Mouse (Mus musculus): ENCODE data around the gene Cort. TPM values are rescaled to one million over a fixed set of nuclear protein-coding genes. Genes with fewer than 3 reads are reported as not detected.

The Cort gene
- polyA plus RNA-seq, 1 experiment from 2014 or later: 0.41 TPM

DNA sequence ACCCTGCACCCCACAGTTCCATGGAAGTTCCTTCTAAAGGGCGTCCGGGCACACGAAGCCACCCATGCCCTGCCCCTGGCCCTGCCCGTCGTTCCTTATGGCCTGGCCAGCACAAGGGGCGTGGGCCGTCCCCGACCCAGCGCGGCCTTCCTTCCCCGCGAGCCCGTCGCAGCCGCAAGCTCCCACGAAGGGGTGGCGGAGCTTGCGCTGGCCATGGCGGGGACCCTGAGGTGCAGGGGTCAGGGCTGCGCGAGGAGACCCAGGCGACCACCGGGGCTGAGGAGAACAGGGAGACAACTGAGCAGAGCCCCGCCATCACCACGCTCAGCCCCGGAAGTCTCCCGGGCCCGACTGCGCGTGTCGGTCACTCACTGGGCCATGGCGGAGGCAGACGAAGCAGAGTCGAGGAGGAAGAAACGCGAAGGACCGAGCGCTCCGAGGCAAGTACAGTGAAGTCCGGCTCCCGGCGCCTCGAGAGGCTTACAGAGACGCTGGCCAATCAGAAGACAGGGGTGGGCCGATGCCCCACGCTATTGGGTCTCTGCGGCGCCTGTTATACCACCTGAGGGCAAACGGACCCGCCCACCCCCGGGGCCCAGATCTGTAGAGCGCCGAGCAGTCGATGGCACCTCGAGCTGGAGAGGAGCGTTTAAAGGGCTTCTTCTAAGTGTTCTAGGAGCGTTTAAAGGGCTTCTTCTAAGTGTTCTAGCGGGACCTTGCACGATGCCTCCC is 39.8 kb upstream of the Cort start, which contains the start of gene Pgd:
TSS of gene Pgd (minus strand) at position 557 of the 732 bp plus-strand sequence.
- Histone ChIP-seq H3K9me3 (ENCODE audit: control insufficient read depth, low read length) (no peaks in the 10 kb centered on the region), H3K36me3 (replicated peaks; ENCODE audit: control insufficient read depth, insufficient read depth) (peaks cover 38% of the 10 kb centered on the region), H3K4me2 (replicated peaks) (peak within 1 kb of the TSS; percentile 87), H3K4me3 (replicated peaks; ENCODE audit: low read length) (peak within 1 kb of the TSS; percentile 73), H3K9ac (peak within 1 kb of the TSS; percentile 80), H3K4me1 (replicated peaks; ENCODE audit: control insufficient read depth, insufficient read depth, low read length) (peaks cover 10% of the 10 kb centered on the region), H3K27me3 (ENCODE audit: control insufficient read depth, insufficient read depth, low read length) (no peaks in the 10 kb centered on the region), H3K27ac (peak within 1 kb of the TSS; percentile 58)
- under 1% methylated on average over 59 of the region's 59 CpGs for WGBS
- ATAC-seq (ENCODE audit: low FRiP score) (peak; percentile 99), DNase-seq (ENCODE audit: low spot score) (peak; percentile 93)

DNA sequence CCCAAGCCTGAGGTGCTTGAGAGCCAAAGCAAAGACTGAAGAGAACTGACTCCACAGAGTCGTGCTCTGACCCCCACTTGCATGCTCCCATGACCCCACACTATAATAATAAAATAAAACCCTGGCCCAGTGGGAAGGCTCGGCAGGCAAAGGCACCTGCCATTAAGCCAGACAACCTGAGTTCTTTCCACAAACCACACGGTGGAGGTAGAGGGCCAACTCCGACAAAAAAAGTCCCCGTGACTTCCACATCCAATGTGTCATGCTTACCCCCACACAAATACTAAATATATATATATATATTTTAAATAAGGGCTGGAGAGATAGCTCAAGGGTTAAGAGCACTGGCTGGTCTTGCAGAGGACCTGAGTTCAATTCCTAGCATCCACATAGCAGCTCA is 37.6 kb upstream of the Cort start:
- H3K36me3 ChIP-seq (replicated peaks; ENCODE audit: control insufficient read depth, insufficient read depth): peaks cover 61% of the 10 kb centered on the region
- ATAC-seq (ENCODE audit: low FRiP score): no peak
- H3K9me3 ChIP-seq (ENCODE audit: control insufficient read depth, low read length): no peaks in the 10 kb centered on the region
- H3K27me3 ChIP-seq (ENCODE audit: control insufficient read depth, insufficient read depth, low read length): no peaks in the 10 kb centered on the region
- no peak overlapping the region for H3K9ac ChIP-seq
- H3K4me3 ChIP-seq (replicated peaks; ENCODE audit: low read length): no peak overlapping the region
- DNase-seq (ENCODE audit: low spot score): no peak
- WGBS: 71% methylated on average over 5 of the region's 5 CpGs
- H3K4me2 ChIP-seq (replicated peaks): no peak overlapping the region
- peaks cover 10% of the 10 kb centered on the region for H3K4me1 ChIP-seq (replicated peaks; ENCODE audit: control insufficient read depth, insufficient read depth, low read length)
- no peak overlapping the region for H3K27ac ChIP-seq

DNA sequence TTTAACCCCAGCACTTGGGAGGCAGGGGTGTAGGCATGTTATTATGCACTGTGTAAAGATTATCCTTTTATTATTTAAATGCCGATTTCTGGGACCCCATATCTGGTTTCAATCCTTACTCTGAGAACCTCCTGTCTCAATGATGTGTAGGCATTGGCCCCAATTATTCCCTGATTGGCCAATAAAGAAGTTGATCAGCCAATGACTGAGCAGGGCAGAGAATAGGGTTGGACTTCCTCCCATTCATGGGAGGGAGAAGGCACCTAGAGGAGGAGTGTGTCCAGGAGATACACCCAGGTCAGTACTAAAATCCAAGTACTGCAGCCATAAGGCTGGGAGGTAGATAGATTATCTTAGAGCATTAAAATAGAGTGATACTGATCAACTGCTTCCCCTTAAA is 36.6 kb upstream of the Cort start:
- Histone ChIP-seq H3K9ac (no peak overlapping the region), H3K27ac (no peak overlapping the region), H3K4me2 (replicated peaks) (no peak overlapping the region), H3K9me3 (ENCODE audit: control insufficient read depth, low read length) (no peaks in the 10 kb centered on the region), H3K36me3 (replicated peaks; ENCODE audit: control insufficient read depth, insufficient read depth) (peaks cover 70% of the 10 kb centered on the region), H3K27me3 (ENCODE audit: control insufficient read depth, insufficient read depth, low read length) (no peaks in the 10 kb centered on the region), H3K4me3 (replicated peaks; ENCODE audit: low read length) (no peak overlapping the region), H3K4me1 (replicated peaks; ENCODE audit: control insufficient read depth, insufficient read depth, low read length) (peaks cover 10% of the 10 kb centered on the region)
- ATAC-seq (ENCODE audit: low FRiP score) (no peak), DNase-seq (ENCODE audit: low spot score) (no peak)
- WGBS: 79% methylated on average over 1 of the region's 1 CpGs

- ATAC-seq (ENCODE audit: low FRiP score) (no peak), DNase-seq (ENCODE audit: low spot score) (no peak)
- no peaks in the 10 kb centered on the region for H3K9me3 ChIP-seq (ENCODE audit: control insufficient read depth, low read length)
- WGBS: 95% methylated on average over 6 of the region's 6 CpGs
- H3K4me3 ChIP-seq (replicated peaks; ENCODE audit: low read length): no peak overlapping the region
- H3K9ac ChIP-seq: no peak overlapping the region
- H3K4me2 ChIP-seq (replicated peaks): no peak overlapping the region
- peaks cover 10% of the 10 kb centered on the region for H3K4me1 ChIP-seq (replicated peaks; ENCODE audit: control insufficient read depth, insufficient read depth, low read length)
- H3K36me3 ChIP-seq (replicated peaks; ENCODE audit: control insufficient read depth, insufficient read depth): peaks cover 90% of the 10 kb centered on the region
- H3K27me3 ChIP-seq (ENCODE audit: control insufficient read depth, insufficient read depth, low read length): no peaks in the 10 kb centered on the region
- no peak overlapping the region for H3K27ac ChIP-seq
Observed at GRCm38 (mm10) chr4:149161166-149161565, 34.6 kb upstream of the Cort start.

GRCm38 (mm10) chr4:149159891-149160290 is 33.3 kb upstream of the Cort start:
- H3K9ac ChIP-seq: no peak overlapping the region
- no peak overlapping the region for H3K4me2 ChIP-seq (replicated peaks)
- no peaks in the 10 kb centered on the region for H3K27me3 ChIP-seq (ENCODE audit: control insufficient read depth, insufficient read depth, low read length)
- peaks cover 98% of the 10 kb centered on the region for H3K36me3 ChIP-seq (replicated peaks; ENCODE audit: control insufficient read depth, insufficient read depth)
- DNase-seq (ENCODE audit: low spot score): no peak
- no peaks in the 10 kb centered on the region for H3K9me3 ChIP-seq (ENCODE audit: control insufficient read depth, low read length)
- WGBS: 90% methylated on average over 13 of the region's 13 CpGs
- H3K4me1 ChIP-seq (replicated peaks; ENCODE audit: control insufficient read depth, insufficient read depth, low read length): peaks cover under 1% of the 10 kb centered on the region; the same call in 1 of the 2 replicates
- H3K27ac ChIP-seq: no peak overlapping the region
- ATAC-seq (ENCODE audit: low FRiP score): no peak
- H3K4me3 ChIP-seq (replicated peaks; ENCODE audit: low read length): no peak overlapping the region

- Histone ChIP-seq H3K4me3 (replicated peaks; ENCODE audit: low read length) (no peak overlapping the region), H3K36me3 (replicated peaks; ENCODE audit: control insufficient read depth, insufficient read depth) (peaks cover 98% of the 10 kb centered on the region), H3K9me3 (ENCODE audit: control insufficient read depth, low read length) (no peaks in the 10 kb centered on the region), H3K27ac (no peak overlapping the region), H3K4me2 (replicated peaks) (no peak overlapping the region), H3K9ac (no peak overlapping the region), H3K4me1 (replicated peaks; ENCODE audit: control insufficient read depth, insufficient read depth, low read length) (no peaks in the 10 kb centered on the region), H3K27me3 (ENCODE audit: control insufficient read depth, insufficient read depth, low read length) (no peaks in the 10 kb centered on the region)
- no peak for ATAC-seq (ENCODE audit: low FRiP score)
- 86% methylated on average over 2 of the region's 2 CpGs for WGBS
- DNase-seq (ENCODE audit: low spot score): no peak
Observed at GRCm38 (mm10) chr4:149159203-149159602, 32.6 kb upstream of the Cort start.

GRCm38 (mm10) chr4:149157415-149157973 is 30.9 kb upstream of the Cort start:
- H3K4me1 ChIP-seq (replicated peaks; ENCODE audit: control insufficient read depth, insufficient read depth, low read length): no peaks in the 10 kb centered on the region
- H3K36me3 ChIP-seq (replicated peaks; ENCODE audit: control insufficient read depth, insufficient read depth): peaks cover 99% of the 10 kb centered on the region
- no peak overlapping the region for H3K4me2 ChIP-seq (replicated peaks)
- WGBS: 93% methylated on average over 8 of the region's 8 CpGs
- H3K9me3 ChIP-seq (ENCODE audit: control insufficient read depth, low read length): no peaks in the 10 kb centered on the region
- no peak overlapping the region for H3K9ac ChIP-seq
- H3K27ac ChIP-seq: no peak overlapping the region
- H3K27me3 ChIP-seq (ENCODE audit: control insufficient read depth, insufficient read depth, low read length): no peaks in the 10 kb centered on the region
- DNase-seq (ENCODE audit: low spot score) (no peak), ATAC-seq (ENCODE audit: low FRiP score) (no peak)
- no peak overlapping the region for H3K4me3 ChIP-seq (replicated peaks; ENCODE audit: low read length)

DNA sequence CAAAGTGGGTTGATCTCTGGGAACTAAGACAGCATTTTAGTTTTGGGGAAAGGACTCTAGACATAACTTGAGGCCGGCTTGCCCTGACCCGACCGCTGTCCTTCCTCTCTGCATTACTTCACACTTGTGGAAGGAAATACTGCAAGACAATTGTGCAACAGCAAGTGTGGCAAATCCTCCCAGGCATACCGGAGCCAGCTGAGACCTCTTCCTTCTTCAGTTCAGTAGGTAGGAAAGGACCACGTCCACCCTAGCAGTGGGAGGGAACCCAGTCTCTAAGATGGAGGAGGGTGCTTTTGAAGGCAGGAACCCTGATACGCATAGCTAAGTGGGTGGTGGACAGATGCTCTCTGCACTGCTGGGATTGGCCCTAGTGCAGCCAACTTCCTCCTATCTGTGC is 29.1 kb upstream of the Cort start:
- no peak overlapping the region for H3K27ac ChIP-seq
- DNase-seq (ENCODE audit: low spot score) (no peak), ATAC-seq (ENCODE audit: low FRiP score) (no peak)
- no peaks in the 10 kb centered on the region for H3K27me3 ChIP-seq (ENCODE audit: control insufficient read depth, insufficient read depth, low read length)
- H3K4me2 ChIP-seq (replicated peaks): no peak overlapping the region
- H3K4me1 ChIP-seq (replicated peaks; ENCODE audit: control insufficient read depth, insufficient read depth, low read length): no peaks in the 10 kb centered on the region
- WGBS: 92% methylated on average over 6 of the region's 6 CpGs
- H3K9ac ChIP-seq: no peak overlapping the region
- peaks cover 99% of the 10 kb centered on the region for H3K36me3 ChIP-seq (replicated peaks; ENCODE audit: control insufficient read depth, insufficient read depth)
- H3K9me3 ChIP-seq (ENCODE audit: control insufficient read depth, low read length): no peaks in the 10 kb centered on the region
- H3K4me3 ChIP-seq (replicated peaks; ENCODE audit: low read length): no peak overlapping the region

- Histone ChIP-seq H3K4me1 (replicated peaks; ENCODE audit: control insufficient read depth, insufficient read depth, low read length) (no peaks in the 10 kb centered on the region), H3K27me3 (ENCODE audit: control insufficient read depth, insufficient read depth, low read length) (no peaks in the 10 kb centered on the region), H3K36me3 (replicated peaks; ENCODE audit: control insufficient read depth, insufficient read depth) (peaks cover 99% of the 10 kb centered on the region), H3K27ac (no peak overlapping the region), H3K4me3 (replicated peaks; ENCODE audit: low read length) (no peak overlapping the region), H3K4me2 (replicated peaks) (no peak overlapping the region), H3K9ac (no peak overlapping the region), H3K9me3 (ENCODE audit: control insufficient read depth, low read length) (no peaks in the 10 kb centered on the region)
- no peak for ATAC-seq (ENCODE audit: low FRiP score)
- no peak for DNase-seq (ENCODE audit: low spot score)
- 97% methylated on average over 7 of the region's 7 CpGs for WGBS
Observed at GRCm38 (mm10) chr4:149154859-149155258, 28.3 kb upstream of the Cort start.

Data from hindbrain, embryonic 14.5 days (tissue).